Mouse (Mus musculus) ES-E14 (cell line): ENCODE measurements at regions not wholly inside any gene's neighbourhood (a gene's known extent, or its start where the extent isn't known, plus 50 kb on each side); places are given as distances from the start of the nearest gene placed in this dataset.

Experiments used
- DNase-seq: peaks from one replicate; pipeline ENCODE4 v3.0.0-alpha.2; 2013; ENCODE audit warnings: low read depth, low spot score
- H3K27ac ChIP-seq: 2 replicates; pipeline ENCODE4 v1.5.1; 2012; ENCODE audit warnings: low read depth, mild to moderate bottlenecking, low read length, moderate library complexity, mixed read lengths; ENCODE audit not compliant: poor library complexity, insufficient read depth, severe bottlenecking
- H3K36me3 ChIP-seq: 2 replicates; pipeline ENCODE4 v1.6.1; 2012; ENCODE audit warnings: mild to moderate bottlenecking, low read length, moderate library complexity, mixed read lengths; ENCODE audit not compliant: control insufficient read depth, poor library complexity, insufficient read depth, severe bottlenecking
- H3K4me1 ChIP-seq, 2 experiments: fragments of 150-350 bp in 1 of 2; sonication (generic) in 1 of 2; 2 replicates each; pipeline ENCODE4 v1.6.1; 2012; ENCODE audit warnings: low read length in 2 of 2, mild to moderate bottlenecking in 1 of 2, mixed read lengths in 1 of 2; ENCODE audit not compliant: control insufficient read depth in 2 of 2, insufficient read depth in 2 of 2, poor library complexity in 1 of 2
- H3K4me3 ChIP-seq, 2 experiments: fragments of 150-350 bp in 1 of 2; sonication (generic) in 1 of 2; 2 replicates each; pipeline ENCODE4 v1.5.1; 2012; ENCODE audit warnings: low read length in 2 of 2, low read depth in 1 of 2, mild to moderate bottlenecking in 1 of 2, mixed read lengths in 1 of 2; ENCODE audit not compliant: insufficient read depth in 1 of 2, poor library complexity in 1 of 2, severe bottlenecking in 1 of 2
- H3K9ac ChIP-seq: 2 replicates; pipeline ENCODE4 v1.6.1; 2012; ENCODE audit warnings: low read depth, mild to moderate bottlenecking, low read length, mixed read lengths; ENCODE audit not compliant: poor library complexity, insufficient read depth, severe bottlenecking
- H3K9me3 ChIP-seq: fragments of 150-350 bp; sonication (generic); 2 replicates; pipeline ENCODE4 v1.6.1; 2012; ENCODE audit warnings: low read depth, mild to moderate bottlenecking, low read length; ENCODE audit not compliant: control insufficient read depth, insufficient read depth
- CHD2 ChIP-seq: IDR thresholded peaks from 2 replicates; pipeline ENCODE4 v1.6.1; 2014; ENCODE audit warnings: mild to moderate bottlenecking, low read depth, low read length, inconsistent platforms
- HCFC1 ChIP-seq: IDR thresholded peaks from 2 replicates; pipeline ENCODE4 v1.6.1; 2012; ENCODE audit warnings: low read length, inconsistent platforms, borderline replicate concordance; ENCODE audit not compliant: insufficient read depth
- MAFK ChIP-seq: IDR thresholded peaks from 2 replicates; pipeline ENCODE4 v1.6.1; 2014; ENCODE audit warnings: mild to moderate bottlenecking, low read depth, low read length, inconsistent platforms; ENCODE audit not compliant: insufficient read depth
- ZC3H11A ChIP-seq: IDR thresholded peaks from 2 replicates; pipeline ENCODE4 v1.6.1; 2012; ENCODE audit warnings: low read depth, mild to moderate bottlenecking, inconsistent platforms, low read length, borderline replicate concordance
- ZNF384 ChIP-seq: IDR thresholded peaks from 2 replicates; pipeline ENCODE4 v1.6.1; 2012; ENCODE audit warnings: low read depth, low read length, inconsistent platforms
- in situ Hi-C, 2 experiments: fragments of 600-800 bp; cut with MboI; formaldehyde crosslinking; loops; one replicate each; pipeline ENCODE4 v1.15.1; 2025; ENCODE audit warnings: low sequenced_read_pairs in 2 of 2, inconsistent platforms in 1 of 2; ENCODE audit not compliant: unreplicated experiment in 2 of 2

DNA sequence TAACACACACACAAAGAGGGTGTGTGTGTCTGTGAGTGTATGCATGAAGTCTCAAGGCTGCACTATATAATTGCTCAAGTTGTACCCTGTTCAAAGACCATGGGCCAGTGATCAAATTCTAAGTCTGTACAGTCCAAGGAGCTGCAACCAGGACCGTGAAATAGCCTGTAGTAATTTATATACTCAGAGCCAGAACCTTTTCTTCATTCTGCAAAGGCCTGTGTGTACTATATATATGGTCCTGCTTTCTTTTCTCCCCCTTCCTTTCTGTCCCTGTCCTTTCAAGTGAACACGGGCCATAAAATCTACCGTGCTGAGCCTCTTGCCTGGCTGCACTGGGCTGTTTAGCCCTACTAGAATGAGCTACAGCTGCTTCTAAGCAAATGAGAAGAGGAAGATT is 757.5 kb upstream of the Castor2 start:
- no peak overlapping the region for H3K27ac ChIP-seq
- no peaks in the 10 kb centered on the region for H3K4me1 ChIP-seq
- no peaks in the 10 kb centered on the region for H3K36me3 ChIP-seq
- in situ Hi-C loops, result no loop called here
- no peak for TF ChIP-seq ZC3H11A
- no peak for TF ChIP-seq CHD2
- no peak for TF ChIP-seq HCFC1
- no peak for TF ChIP-seq ZNF384
- TF ChIP-seq MAFK, result no peak
- no peak for DNase-seq
- H3K4me3 ChIP-seq, result no peak overlapping the region
- H3K9me3 ChIP-seq, result no peaks in the 10 kb centered on the region
- no peak overlapping the region for H3K9ac ChIP-seq

DNA sequence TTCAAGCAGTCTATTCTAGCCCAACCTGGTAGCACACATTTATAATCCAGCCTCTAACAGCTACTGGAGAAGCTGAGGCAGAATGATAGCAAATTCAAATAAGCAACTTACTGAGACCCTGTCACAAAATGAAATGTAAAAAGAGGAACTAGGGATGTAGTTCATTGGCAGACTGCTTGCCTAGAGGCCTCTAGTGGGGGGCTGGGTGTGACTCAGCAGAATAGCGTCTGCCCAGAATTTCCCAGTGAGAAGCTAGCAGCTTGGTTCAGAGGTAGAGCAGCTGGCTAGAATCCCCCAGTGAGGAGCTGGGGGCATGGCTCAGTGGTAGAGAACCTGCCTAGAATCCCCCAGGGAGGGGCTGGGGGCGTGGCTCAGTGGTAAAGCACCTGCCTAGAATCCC is 777.5 kb upstream of the Auts2 start:
- TF ChIP-seq ZC3H11A, result no peak
- TF ChIP-seq HCFC1, result no peak
- no peak for TF ChIP-seq CHD2
- peak; percentile 63 for TF ChIP-seq MAFK
- Histone ChIP-seq H3K4me1 (no peaks in the 10 kb centered on the region), H3K9ac (no peak overlapping the region), H3K9me3 (no peaks in the 10 kb centered on the region), H3K4me3 (no peak overlapping the region), H3K36me3 (no peaks in the 10 kb centered on the region), H3K27ac (no peak overlapping the region)
- in situ Hi-C loops, result no loop called here
- no peak for DNase-seq

DNA sequence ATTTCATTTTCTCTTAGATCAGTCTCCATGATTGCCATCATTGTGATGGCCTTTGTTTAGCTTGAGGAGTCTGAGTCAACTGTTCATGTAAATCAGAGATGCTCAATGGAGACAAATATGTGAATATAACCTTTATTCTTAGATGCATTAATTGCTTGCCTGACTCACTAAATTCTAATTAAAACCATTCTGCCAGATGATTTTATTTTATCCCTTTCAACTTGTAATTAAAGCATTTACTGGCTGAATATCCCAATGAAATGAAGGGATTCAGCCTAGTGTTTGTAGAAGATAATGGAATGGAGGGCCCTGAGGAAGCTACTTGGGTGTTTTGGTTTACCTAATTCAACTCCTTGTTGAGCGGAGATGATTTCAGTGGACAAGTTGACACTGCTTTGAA is 777.1 kb upstream of the Auts2 start:
- H3K4me1 ChIP-seq, result no peaks in the 10 kb centered on the region
- in situ Hi-C loops, result no loop called here
- H3K36me3 ChIP-seq, result no peaks in the 10 kb centered on the region
- no peak overlapping the region for H3K9ac ChIP-seq
- DNase-seq, result no peak
- H3K27ac ChIP-seq, result no peak overlapping the region
- H3K9me3 ChIP-seq, result no peaks in the 10 kb centered on the region
- TF ChIP-seq CHD2, result no peak
- no peak for TF ChIP-seq HCFC1
- TF ChIP-seq ZNF384, result no peak
- no peak for TF ChIP-seq ZC3H11A
- no peak for TF ChIP-seq MAFK
- H3K4me3 ChIP-seq, result no peak overlapping the region

DNA sequence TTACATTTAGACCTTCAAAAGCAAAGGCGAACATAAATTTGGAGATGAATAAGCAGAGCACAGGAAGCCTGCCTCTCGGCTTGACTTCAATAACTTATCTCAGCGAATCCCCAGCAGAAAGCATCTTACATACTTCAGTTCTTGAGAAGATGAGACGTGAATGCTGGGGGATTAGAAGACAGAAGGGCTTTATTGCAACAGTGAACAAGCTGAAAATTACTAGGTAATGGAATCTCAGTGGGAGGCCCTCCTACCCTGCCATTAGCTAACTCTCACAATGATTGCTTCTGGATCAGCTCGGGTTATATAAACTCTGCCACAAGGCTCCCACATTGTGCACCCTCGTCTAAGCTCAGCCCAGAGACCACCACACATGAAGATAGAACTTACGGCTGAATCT is 770.9 kb upstream of the Auts2 start:
- TF ChIP-seq HCFC1 (no peak), ZNF384 (no peak), MAFK (no peak), CHD2 (no peak), ZC3H11A (no peak)
- no peaks in the 10 kb centered on the region for H3K36me3 ChIP-seq
- H3K9ac ChIP-seq, result no peak overlapping the region
- no peak overlapping the region for H3K4me3 ChIP-seq
- H3K27ac ChIP-seq, result no peak overlapping the region
- H3K9me3 ChIP-seq, result no peaks in the 10 kb centered on the region
- no peak for DNase-seq
- in situ Hi-C loops, result no loop called here
- no peaks in the 10 kb centered on the region for H3K4me1 ChIP-seq

DNA sequence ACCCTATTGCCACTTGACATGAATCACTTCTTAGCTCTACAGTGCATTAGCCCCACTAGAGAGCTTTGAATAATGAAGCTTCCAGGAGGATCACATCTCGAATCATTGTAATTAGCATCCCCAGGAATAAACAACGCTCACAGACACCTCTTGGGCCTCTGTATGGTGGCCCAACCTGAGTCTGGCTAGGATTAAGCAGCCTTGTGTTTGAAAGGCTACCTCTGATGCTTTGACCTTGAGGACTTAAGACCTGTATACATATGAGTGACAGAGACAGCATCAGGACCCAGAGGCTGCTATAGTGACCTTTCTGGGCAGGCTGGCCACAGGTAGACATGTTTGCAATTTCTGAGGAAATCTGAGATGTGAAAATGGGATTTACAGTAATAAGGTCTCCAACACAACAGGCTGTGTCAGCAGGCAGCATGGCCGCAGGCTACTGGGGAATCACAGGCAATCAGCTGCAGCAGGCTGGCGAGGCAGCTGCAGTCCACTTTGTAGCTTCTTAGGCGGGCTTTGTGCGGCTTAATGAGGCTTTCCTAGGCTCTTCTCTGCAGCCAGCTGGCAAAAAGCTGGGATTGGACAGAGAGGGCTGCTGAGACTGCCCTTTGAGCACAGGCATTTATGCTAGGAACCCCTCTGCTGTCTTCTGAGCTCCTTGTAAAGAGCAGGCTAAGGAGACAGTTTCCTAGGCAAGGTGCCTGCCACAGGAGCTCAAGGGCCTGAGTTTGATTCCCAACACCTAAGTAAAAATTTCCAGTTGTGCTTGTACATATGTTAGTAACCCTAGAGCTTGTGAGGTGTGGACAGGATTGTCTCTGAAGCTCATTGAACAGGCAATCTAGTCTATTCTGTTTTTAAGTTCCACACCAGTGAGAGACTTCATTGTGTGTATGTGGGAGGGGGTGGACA is 768.1 kb upstream of the Auts2 start:
- no peak for TF ChIP-seq HCFC1
- TF ChIP-seq MAFK, result no peak
- TF ChIP-seq ZC3H11A, result no peak
- TF ChIP-seq CHD2, result no peak
- no peak for TF ChIP-seq ZNF384
- no peak overlapping the region for H3K4me3 ChIP-seq
- no peaks in the 10 kb centered on the region for H3K4me1 ChIP-seq
- no peaks in the 10 kb centered on the region for H3K36me3 ChIP-seq
- H3K9ac ChIP-seq, result no peak overlapping the region
- no peaks in the 10 kb centered on the region for H3K9me3 ChIP-seq
- in situ Hi-C loops, result no loop called here
- no peak for DNase-seq
- no peak overlapping the region for H3K27ac ChIP-seq
